Mouse (Mus musculus): ENCODE data around the gene Hmox1.
A peak's percentile ranks its signal among the peaks of the same experiment; 100 is the strongest.

Gene Hmox1

GRCm38 (mm10) chr8:75093399-75094156 is at the start of gene Hmox1:
Gene Hmox1, plus strand, starts transcription at chr8:75093621.
- DNase-seq: peak; percentile 96 to 98

DNA sequence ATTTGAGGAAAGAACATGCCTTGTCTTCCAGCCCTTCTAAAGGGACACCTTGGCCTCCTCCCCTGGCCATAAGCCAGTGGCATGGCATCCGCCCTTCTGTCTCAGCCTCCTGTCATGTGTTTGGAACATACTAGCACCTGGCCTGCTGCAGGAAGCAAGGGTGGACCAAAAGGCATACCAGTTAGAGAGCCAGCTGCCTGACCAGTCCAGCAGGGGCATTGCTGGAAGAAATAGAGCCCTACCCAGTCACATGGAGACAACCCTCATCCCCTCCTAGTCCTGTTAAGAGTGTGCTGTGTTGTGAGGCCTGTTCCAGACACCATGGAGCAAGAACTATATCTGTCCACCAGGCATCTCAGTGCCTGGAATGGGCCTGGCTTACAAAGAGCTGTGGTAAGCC is 47.1 kb upstream of the Hmox1 start:
- no peak for DNase-seq

DNA sequence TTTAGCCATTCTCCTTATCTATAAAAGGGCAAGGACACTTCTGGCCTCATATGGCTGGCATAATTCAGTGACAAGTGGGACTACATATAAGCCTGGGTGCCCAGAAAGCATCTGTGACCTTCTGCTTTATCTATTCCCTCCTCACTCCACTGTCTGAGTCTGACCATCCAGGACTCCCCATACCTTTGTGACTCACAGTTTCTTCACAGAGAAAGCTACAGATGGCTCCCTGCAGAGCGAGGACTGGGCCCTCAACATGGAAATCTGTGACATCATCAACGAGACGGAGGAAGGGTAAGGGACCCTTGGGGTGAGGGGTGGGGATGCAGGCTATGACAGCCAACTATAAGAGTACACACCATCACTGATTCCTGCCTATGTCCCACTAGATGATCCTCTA is 45.6 kb upstream of the Hmox1 start:
- DNase-seq: no peak

DNA sequence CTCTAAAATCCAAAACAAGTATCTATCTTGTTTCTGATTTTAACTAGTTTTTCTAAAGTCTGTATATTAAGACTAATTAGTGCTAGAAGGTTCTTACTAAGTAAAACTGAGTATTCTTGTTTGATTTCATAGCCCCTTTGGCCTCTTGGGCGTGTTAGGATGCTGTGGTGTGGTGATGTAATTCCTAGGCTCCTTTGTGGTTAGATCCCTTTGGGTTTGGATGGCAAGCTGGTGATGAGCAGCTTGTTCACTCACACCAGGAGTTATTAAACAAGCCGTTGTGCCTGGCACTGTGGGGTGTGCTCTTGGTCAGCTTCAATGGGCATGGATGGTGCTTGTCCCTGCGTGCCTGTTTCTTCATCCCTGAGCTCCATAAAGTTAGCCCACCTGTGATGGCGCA is 40.1 kb upstream of the Hmox1 start:
- no peak for DNase-seq

DNA sequence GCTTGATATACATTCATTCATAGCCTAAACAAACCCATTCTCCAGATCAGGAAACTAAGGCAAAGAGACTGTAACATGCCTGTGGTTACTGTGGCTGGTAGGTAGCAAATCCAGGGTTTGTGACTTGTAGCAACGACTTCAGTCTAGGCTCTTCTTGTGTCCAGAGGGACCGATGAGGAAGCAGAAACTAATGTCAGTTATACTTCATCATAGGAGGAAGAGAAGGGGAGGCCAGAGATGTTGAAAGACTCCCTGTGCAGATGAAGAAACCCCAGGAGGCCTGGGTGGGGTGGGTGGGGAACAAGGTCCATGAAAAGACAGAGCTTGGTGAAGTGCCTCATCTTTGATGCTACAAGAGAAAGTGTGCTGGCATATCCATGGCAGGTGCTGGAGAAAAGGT is 37.7 kb upstream of the Hmox1 start:
- no peak for DNase-seq

DNA sequence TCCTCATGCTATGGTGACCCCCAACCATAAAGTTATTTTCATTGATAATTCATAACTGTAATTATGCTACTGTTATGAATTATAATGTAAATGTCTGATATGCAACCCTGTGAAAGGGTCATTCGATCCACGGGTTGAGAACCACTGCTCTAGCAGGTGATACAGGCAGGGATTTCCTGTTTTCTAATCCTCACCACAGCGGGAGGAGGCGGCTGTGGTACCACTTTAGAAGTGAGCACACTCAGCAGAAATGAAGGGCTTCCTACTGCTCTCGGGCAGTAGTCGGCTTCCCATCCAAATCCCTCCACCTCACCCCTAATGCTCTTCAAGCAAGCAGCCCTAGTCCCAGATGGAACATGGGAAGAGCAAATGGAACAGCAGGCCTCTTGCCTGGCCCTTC is 33.4 kb upstream of the Hmox1 start:
- no peak for DNase-seq

GRCm38 (mm10) chr8:75060815-75061214 is 32.6 kb upstream of the Hmox1 start:
- no peak for DNase-seq

DNA sequence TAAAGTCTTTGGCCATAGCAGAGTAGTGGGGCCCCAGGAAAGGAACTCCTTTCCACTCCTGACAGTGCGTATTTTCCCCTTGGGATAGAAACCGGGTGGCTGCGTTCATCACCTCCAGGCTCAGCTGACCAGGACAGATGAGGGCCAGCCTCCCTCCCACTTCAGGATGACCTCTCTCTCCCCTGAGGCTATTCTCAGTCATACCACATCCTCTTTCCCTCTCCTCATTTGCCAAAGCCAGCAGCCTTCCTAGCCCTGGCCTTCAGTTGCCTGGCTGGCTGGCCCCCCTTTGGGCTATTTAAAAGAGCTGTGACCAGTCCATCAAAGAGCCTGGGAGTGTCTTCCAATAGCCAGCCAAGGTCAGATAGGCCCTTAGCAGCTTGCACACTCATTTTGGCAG is 30.1 kb upstream of the Hmox1 start:
- DNase-seq: no peak

DNA sequence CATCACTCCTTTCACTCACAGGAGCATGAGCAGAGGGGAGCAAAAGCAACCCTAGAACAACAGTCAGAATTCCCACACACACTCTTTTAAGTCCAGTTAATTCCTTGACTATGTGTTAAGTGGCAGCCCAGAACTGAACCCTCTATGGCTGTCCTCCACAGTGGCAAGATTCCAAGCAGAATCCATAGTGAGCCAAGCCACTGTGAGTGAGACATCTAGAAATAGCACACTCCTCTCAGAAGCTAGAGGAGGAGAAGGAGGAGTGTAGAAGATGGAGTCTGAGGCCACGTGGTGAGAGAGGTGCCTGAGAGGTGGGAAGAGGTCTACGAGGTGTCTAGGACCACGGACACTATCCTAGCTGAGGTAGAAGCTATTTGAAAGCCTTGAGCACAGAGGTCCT is 28.6 kb upstream of the Hmox1 start:
- no peak for DNase-seq

- no peak for DNase-seq
Observed at GRCm38 (mm10) chr8:75067287-75067686, 26.1 kb upstream of the Hmox1 start.

DNA sequence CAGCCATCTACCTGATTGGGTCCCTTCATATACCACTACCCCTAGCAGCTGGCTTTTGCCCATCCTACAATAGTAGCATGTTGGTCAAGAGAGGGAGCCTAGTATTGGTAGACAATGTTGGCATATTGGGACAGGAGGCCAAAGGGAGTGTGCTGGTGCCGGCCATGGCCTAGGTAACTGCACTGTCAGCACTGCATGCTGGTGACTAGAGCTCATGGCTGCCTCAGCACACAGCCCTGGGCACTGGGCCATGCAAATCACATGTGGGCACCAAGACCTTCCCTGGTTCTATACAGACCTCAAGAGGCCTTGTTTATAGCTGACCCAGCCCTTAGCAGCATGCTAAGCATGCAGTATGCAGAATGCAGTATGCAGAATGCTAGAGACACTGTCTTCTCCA is 23.1 kb upstream of the Hmox1 start:
- peak; percentile 43 to 61 for DNase-seq

GRCm38 (mm10) chr8:75071627-75072346 is 21.6 kb upstream of the Hmox1 start:
- DNase-seq: peak; percentile 89 to 93

DNA sequence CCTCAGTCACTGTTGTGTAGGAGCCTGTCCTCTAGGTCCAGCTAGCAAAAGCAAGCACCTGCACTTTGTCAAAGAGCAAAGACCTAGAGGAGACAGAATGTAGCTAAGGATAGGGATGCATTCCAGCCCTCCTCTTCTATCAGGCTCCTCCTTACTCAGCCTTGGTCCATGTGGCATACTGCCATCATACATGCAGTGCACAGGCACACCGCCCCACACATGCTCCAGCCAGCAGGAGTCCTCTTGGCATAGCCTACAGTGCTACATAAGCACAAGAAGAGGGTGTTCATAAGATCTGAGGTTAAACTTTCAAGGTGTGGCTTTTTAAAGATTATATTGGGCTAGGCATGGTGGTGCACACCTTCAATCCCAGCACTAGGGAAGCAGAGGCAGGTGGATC is 18.5 kb upstream of the Hmox1 start:
- DNase-seq: no peak

DNA sequence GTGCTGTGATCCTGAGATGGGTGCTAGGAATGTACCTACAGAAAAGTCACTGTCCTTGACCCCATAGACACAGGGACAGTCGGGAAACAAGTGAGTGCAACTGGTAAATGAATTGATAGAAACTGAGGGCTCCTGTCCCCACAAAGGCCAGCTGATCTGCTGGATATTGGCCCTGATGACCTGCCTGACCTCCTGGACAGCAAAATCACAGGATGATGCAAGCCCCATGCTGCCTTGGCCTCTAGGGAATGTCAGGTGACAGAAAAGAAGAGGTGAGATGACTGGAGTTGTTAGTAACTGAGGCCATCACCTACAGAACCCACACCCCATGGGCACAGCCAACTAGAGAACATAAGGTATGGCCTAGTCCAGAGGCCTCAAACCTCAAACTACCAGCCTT is 15.2 kb upstream of the Hmox1 start:
- no peak for DNase-seq

DNA sequence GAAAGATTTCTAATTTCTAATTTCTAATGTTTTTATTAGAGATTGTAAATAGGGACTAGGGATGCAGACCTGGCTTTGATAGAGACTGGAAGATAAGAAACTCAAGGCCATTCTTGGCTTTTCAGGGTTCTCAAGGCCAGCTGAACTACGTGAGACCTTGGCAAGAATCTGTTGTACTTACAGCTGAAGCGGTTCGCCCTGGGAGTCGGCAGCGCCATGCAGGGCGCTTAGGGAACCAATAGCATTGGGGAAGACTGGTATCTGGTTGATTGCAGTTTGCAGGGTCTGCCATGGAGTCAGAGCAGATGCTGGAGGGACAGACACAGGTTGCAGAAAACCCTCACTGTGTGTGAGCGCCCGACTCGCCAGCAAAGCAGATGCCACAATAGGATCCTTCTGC is 14.6 kb upstream of the Hmox1 start:
- DNase-seq: no peak

- DNase-seq: no peak
Observed at GRCm38 (mm10) chr8:75081364-75082040, 11.9 kb upstream of the Hmox1 start.

- DNase-seq: no peak
Observed at GRCm38 (mm10) chr8:75082181-75082805, 11.1 kb upstream of the Hmox1 start.

DNA sequence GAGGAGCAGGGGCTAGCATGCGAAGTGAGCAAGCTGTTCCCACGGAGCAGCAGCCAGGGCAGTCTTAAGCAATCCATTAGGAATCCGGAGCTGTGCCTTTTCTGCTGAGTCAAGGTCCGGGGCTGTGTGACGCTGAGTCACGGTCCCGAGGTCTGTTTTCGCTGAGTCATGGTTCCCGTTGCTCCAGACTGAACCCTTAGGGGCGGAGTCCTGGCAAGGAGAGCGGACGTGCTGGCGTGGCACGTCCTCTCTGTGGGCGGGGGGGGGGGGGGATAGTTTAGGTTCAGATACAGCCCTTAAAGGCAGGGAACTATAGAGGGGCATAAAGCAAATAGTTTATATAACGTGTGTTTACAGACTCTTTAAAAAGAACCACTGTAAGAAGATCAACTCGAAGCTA is 9.6 kb upstream of the Hmox1 start:
- DNase-seq: peak; percentile 97

GRCm38 (mm10) chr8:75084382-75085064 is 8.9 kb upstream of the Hmox1 start:
- no peak for DNase-seq

DNA sequence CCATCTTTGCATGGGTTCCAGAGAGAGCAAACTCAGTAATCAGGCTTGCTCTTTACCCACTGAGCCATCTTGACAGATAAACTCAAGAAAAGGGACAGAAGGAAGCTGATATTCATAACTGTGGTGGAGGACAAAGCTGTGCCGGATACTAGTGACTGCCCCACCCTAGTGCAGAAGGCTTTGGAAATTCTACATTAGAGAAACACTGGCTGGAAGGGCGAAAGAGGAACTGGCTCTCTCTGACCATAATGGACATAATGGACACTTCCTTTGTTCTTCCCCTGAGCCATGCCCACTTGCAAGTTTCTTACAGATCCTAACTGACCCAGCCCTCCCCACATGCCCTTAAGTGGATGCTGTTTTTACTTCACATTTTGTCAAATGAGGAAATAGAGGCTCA is 7.4 kb upstream of the Hmox1 start:
- DNase-seq: no peak

GRCm38 (mm10) chr8:75087127-75087526 is 6.3 kb upstream of the Hmox1 start:
- peak in 1 of 2 experiments; percentile 42 for DNase-seq

DNA sequence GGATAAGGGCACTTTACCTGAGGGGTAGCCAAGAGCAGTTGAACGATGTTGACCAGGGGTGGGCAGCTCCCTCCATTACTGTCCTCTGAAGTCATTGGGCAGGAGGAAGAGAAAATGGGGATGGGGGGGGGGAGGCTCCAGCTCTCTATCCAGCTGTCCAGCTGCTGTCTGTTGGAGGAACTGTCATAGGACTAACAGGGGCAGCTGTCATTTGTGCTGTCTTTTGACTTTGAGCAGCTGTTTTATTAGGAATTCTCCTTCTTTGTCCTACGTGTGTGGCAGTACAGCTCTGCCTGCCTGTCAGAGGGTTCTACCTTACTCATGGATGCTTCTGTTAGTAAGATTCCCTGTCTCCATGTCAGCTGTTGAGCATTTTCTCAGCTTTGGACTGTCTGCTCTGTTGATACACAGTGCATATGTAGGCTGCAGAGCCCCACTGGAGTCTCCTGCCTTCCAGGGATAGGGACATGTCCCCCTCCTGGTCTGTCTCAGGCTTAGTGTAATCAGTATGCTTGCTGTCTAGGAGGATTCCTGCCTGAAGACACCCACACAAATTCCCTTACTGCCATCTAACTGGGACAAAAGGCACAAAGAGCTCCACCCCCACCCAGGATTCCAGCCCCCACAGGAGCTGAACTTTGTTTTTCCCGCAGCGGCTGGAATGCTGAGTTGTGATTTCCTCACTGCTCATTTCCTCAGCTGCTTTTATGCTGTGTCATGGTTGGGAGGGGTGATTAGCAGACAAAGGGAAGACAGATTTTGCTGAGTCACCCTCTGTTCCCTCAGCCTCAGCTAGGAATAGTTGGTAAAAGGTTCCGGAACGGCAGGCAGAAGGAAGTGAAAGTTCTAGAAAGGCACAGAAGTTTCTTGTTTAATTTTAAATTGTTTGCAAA is 4.2 kb upstream of the Hmox1 start:
- peak; percentile 90 to 93 for DNase-seq
